Mouse (Mus musculus) thymus, postnatal 0 days (tissue): ENCODE measurements at regions not wholly inside any gene's neighbourhood (a gene's known extent, or its start where the extent isn't known, plus 50 kb on each side); places are given as distances from the start of the nearest gene placed in this dataset.
"Not testable (repeated sequence)": the region's sequence is repeated elsewhere in the genome, so short reads cannot be mapped to it uniquely, and the experiment has no call there.

Experiments
- DNase-seq: peaks from one replicate; pipeline ENCODE4 v3.0.0-alpha.2; 2015; ENCODE audit warnings: low spot score

DNA sequence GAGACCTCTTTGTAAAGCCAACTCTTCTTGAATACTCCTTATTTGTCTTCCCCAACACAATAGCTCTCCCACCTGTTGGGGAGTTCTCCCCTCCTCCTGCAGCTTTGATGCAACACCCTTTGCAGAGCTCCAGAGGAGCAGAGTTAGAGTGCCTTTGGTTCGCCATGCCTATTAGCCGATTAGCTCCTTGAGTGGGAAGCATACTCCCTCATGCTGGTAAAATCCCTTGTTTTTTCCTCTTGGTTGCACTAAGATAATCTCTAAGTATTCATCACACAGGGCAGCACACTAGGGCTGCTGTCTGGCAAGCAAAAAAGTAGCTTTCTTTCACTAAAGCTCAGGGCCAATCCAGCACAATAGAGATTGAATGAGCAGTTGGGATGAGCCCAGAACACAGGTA is 350.4 kb downstream of the Fut8 start:
- DNase-seq = no peak

DNA sequence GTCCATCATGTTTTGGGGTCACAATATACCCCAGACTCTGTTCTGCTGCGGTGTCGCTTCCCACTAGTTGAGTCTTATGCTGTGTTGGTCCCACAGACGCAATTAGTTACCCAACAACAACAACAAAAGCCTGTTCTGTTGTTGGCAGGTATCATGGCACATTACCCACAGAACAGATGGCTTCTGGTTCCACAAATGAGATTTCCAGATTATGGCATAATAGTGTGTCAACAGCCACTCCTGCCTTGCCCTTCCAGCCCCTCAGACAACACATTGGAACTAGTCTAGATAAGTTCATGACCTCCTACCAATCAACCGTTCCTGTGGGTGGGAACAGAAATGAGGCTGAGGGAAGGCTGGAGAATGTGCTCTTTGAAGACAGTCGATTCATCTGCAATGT is 351.5 kb downstream of the Fut8 start:
- no peak for DNase-seq

DNA sequence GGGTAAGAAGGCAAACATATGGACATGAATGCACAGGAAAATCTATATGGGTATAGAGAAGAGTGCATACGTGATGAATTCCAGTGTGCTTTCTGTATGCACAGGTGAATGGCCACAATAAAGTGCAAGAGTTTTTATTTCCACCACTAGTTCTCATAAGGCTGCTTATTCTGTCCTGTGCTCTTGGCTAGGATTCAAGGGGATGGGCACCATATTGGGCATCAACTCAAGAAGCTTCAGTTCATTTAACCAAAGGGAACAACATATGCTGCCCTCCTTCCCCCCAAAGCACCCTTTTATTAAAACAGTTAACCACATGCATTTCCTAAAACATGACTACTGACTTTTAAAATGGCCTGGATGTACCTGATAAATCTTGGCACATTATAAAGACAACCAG is 356.2 kb downstream of the Fut8 start:
- DNase-seq = no peak

DNA sequence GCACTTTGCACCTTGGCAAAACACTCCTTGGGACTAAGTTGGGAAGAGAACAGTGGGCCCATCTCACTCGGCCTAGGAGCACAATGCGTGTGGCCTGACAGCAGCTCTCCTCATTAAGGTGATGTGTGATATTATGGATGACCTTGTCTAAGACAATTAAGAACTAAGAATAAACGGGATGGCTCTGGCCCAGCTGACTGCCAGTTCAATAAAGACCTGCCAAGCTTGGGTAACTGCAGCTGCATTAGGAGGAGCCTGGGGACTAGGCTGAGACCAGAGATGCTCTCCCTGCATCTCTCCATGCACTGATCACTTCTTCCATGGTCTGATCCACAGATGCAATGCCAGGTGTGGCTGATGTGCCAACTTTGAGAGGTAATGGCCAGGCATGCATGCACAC is 356.7 kb downstream of the Fut8 start:
- no peak for DNase-seq

DNA sequence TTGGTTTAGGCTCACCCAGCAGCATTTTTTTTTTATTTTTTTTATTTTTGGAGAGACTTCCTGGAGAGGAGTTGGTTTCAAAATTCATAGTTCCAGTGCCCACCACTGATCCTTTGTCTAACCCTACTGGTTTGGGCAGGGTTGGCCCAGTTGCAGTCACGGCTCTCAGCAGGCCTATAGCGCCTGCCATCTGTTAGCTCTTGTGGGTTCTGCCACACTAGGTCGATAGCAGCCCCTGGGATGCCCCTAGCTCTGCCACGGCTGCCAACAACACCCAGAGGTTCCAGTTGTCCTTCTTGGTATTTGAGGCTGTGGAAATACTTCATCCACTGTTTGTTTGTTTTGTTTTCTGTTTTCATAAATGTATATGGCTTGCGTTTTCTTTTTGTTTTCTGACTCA is 357.9 kb downstream of the Fut8 start:
- no peak for DNase-seq

DNA sequence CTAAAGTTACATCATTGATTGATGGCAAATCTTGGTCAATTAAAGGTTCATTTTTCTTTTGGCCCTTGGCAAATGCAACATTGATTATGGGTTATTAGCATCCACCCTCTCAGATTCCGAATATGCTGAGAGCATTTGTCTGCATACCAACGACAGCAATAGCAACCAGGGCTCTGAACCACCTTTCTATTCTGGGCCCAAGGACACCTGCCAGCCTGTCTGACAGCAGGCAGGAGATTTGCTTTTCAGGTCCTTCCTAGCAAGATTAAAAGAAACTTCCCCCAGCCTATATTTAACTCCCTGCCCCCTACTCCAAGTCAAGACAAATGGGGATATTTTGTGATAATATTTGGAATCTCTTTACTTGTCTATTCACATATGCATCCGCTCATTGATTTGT is 358.8 kb downstream of the Fut8 start:
- DNase-seq = no peak

DNA sequence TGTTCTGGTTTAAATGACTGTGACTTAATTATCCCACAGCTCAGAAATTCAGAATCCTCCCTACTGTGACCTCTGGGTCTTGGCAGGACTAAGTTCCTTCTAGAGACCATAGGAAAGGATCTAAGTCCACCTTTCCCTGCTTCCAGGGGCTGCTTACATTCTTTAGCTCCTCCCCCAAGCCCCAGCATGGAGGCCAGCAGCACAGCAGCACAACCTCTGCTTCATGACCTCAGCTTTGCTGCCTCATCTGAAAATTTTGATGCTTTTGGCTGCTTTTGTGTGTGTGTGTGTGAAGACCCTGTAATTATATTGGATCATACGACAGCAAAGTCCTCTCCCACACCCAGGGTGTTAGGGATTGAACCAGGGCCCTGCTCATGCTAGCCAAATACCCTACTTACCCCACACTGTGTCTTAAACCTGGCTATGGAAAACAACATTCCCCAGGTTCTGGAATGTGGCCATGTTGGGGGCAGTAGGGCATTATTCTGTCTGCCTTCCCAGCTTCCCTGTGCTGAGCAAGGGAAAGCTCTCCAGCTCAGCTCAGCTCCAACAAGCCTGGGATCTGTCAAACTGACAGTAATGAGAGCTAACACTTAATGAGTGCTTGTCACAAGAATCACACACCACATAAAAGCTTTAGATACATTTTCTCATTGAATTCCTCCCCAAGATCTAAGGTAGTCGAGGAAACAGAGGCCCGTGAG is 359.9 kb downstream of the Fut8 start:
- no peak for DNase-seq

DNA sequence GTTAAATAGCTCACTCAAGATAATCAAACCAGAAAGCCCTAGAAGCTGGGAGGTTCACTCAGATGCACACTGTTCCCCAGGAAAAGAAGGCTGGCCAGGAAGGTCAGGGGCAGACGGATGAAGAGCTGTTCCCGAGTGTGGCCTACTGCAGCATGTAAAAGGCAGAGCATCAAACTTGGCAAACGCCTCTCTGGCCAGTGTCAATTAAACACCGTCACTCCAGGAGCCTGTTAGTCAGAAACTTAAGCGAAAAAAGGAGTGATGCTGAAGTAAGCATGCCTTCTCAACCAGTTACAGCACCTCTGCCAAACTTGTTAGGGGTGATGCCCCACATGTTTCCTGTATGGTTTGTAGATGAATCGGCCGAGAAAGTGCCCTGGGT is 360.4 kb downstream of the Fut8 start:
- DNase-seq = no peak

DNA sequence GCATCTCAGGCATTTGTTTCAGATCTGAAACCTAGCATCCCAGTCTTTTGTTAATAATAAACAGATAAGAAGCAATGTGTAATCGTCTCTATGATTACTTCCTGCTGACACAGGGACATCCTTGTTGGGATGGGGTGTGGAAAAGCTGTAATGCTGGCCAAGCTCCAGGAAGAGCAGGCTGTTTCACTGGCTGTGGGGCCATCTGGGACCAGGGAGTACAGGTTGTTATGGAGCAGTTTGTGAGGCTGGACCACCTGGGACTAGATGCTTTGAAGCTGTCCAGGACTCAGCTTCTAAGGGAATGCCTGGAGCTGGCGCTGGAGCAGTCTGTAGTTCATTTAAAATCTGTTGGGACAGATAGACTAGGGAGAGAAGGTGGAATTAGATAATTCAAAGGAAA is 361.5 kb downstream of the Fut8 start:
- DNase-seq = no peak

DNA sequence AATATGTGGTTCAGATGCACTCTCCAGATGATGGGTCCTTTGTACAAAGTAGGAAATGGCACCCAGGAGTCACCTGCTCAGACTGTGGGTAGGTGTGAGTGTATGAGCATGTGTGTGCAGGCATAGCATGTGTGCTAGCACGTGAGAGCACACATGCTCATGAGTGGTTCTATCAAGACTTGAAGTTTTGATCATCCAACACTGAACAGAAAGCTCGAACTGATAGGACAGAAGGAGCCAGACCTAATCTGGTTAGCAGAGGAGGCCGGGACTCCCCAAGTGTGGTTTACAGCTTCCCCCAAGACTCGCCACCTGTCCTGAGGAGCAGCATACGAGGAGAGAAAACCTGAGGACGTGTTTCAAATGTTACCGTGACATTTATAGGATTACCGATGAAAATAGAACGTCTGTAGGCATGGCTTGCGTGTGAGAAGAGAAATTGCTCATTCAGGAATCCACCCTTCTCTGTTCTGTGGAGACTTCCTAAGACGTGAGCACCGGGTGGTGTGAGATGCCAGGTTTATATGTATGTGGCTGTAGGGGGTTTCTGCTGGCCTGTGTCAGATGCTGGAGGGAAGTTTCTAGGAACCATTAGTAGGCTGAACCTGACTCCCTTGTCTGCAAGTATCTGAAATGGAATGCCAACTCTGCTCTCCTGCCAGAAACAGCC is 366.0 kb downstream of the Fut8 start:
- DNase-seq = no peak

DNA sequence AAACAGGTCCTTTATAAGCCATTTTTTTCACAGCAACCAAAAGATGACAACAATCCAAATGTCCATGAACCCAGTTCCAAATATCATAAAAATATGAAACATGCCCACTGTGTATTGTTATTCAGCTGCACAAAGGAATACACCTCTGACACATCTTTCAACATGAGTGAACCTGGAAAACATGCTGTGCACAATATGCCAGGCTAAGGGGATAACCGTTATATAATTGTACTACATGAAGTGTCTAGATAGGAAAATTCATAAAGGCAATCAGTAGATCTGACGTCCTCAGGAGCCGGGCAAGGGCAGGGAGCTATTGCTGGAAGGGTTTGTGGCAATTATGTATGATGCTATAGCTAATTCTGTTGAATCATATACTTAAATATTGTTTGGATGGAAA is 379.6 kb downstream of the Fut8 start:
- DNase-seq = no peak

DNA sequence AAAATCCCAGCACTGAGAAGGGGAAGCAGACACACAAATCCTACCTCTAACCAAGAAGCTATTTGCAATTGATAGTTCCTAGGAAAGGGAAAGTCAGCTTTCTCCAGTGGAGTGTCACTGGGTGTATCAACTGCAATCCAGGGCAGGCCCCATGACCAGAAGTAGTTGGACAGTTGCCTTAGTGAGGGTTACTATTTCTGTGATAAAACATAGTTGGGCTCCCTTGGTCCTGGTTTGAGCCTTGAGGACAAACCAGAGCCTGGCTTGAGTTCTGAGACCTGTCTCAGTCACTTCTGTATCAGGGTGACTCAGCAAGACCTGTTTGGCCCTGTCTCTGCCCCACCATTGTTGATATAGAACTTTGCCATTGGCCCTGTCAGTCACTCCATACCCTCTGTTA is 384.3 kb downstream of the Fut8 start:
- no peak for DNase-seq

DNA sequence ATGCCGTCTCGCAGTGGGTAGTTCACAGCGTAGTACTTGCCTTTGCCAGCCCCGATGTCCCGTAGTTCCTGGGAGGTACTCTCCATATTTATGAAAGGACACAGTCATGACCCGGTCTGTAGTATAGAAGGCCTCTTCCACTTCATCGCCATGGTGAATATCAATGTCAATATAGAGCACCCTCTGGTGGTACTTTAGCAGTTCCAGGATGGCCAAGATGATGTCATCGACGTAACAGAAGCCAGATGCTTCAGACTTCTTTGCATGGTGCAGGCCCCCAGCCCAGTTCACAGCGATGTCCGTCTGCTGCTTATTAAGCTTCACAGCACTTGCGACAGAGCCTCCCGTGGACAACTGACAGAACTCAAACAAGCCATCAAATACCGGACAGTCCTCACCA is 386.4 kb downstream of the Fut8 start:
- DNase-seq = not testable (repeated sequence)

DNA sequence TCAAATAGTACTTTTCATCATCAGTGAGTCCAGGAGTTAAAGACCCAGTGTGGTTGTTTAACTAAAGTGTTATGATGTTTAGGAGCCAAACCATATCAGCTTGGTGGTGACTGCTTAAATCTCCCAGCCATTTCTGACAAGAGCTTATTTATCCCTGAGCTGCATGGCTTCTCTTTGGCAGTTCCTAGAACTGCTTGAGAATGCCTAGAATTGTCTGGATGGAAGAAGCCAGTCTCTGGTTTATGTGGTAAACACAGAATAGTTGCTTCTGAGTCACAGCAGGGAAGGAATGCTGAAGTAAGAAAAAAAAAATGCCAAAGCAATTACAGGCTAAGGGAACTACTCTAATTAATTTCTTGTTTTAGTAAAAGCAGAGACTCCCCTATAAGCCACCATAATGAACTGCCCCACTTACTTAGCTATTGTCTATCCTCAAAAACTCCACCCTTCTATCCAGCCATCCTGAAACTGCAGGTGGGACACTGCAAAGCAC is 390.5 kb downstream of the Fut8 start:
- DNase-seq = no peak

DNA sequence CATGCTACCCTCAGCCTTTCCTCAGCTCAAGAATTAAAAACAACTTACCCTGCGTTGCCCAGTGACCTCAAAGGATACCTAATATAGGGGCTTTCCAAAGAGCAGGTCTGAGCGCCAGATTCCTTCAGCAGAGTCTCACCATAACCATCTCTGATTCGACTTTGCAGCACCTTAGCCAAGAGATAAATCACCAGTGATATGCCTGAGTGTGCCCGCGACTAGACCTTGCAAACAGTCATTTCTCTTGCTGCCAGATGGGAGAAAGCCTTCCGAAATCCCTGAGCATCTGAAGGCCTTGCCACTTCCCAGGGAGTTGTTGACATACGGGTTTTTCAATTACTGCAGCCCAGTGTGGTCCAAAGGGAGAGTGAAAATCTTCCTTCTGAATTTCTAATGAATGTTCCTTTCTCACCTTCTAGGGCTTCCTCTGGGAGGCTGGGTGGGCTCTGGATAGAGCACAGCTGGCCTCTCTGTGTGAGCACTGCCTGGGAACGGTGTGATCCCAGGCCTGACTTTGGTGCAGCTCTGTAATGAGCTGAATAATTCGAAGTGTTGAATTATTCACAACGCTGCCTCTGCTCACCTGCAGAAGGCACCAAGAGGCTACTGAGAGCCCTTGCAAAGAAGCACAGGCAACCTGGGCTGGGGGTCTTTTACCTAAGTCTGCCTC is 396.2 kb downstream of the Fut8 start:
- DNase-seq = no peak

DNA sequence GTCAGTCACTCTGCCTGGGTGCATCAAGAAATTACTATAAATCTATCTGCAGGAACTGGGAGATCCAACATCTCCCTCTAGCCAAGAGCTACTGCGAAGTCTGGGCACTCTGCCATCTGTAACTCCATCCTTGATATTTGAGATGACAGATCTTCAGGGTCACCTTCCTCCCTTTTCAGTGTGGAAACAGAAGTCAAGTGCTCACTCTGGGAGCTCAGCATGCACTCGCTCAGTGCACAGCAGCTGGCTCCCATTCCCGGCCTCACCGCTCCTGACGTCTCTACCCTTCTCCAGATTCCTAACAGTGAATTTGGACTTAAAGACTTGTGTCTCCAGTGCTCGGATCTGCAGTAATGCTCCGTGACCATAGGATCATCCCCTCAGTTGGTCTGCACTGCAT is 400.3 kb downstream of the Fut8 start:
- no peak for DNase-seq

DNA sequence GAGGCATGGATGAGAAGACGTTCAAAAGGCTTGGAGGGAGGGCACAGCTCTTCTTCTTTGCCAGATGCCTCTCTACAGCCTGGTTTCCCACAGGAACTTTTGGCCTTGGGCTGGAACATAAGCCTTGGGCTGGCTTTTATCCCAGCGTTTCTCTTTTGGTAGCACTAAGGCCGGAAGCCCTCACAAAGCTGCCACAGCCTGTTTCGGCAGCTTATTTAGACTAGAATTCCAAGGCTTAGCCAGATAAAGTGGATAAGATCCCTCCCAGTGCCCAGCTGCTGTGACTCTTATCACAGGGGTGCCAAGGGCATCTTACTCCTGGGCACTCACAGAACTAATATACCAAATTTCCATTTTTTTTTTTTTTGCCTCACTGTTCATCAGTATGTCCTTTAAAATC is 404.4 kb downstream of the Fut8 start:
- DNase-seq = no peak

DNA sequence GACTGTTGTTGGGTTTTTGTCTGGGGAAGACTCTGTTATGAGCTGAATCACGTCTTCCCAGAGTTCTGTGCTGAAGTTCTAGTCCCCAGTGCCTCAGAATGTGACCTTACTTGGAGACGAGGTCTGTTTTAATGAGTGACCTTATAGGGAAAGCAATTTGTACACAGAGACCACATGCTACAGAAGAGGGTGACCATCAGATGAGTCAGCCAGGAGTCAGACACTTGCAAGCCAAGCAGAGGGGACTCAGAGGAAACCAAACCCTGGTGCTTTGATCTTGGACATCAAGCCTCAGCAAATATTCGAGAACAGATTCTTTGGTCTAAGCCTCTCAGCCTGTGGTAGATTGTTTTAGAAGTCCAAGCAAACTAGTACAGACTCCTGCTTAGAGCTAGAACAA is 409.9 kb downstream of the Fut8 start:
- no peak for DNase-seq

DNA sequence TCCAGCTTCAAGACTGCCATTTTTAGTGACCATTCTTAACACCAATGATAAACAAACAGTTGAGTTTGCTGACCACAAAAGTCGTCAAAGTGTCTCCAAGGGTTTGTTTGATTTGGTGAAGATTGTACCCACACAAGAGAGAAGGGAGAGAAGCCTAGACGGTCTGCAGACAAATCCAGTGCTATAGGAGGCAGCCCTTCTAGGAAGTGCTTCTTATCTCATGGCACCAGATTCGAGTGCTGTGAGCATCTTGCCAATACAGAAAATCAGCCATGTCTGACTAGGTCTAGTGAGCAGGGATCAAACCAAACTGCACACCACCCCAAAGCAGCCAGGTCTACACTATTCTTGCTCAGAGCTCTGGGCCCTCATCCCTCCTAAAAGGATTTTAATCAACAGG is 416.4 kb downstream of the Fut8 start:
- no peak for DNase-seq

DNA sequence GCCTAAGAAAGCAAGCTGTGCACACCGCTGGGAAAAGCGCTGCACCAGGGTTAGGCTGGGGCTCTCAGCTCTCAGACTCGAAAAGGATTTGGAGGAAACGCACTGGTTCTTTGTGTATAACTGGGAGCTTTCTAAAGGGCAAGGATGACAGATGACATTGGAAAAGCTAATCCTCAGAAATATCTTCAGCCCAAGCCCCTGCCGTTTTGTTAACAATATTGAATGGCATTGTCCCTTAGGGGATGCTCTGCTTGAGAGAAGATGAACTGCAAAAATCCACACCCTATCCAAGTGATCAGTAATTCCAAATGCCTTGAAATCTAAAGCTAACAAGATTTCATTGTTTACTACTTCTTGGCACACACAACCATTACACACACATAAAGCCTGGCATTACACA is 419.1 kb downstream of the Fut8 start:
- DNase-seq = no peak

DNA sequence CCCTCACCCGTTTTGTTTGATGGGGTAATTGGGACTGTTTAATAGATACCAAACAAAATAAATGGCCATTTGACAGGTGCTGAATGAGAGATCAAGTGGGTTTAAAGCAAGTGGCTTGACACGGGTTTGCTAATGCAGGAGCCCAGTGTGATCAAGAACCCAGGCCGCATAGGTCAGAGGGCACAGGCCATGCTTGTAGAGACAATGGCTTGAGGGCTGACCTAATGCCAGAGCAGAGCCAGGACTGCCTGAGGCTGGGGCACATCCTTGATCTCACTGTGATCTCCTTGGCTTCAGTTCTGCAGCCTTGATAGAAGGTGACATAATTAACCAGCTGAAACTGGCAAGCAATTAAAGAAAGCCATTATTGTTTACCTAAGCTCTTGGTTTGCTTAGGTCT is 420.0 kb downstream of the Fut8 start:
- no peak for DNase-seq

DNA sequence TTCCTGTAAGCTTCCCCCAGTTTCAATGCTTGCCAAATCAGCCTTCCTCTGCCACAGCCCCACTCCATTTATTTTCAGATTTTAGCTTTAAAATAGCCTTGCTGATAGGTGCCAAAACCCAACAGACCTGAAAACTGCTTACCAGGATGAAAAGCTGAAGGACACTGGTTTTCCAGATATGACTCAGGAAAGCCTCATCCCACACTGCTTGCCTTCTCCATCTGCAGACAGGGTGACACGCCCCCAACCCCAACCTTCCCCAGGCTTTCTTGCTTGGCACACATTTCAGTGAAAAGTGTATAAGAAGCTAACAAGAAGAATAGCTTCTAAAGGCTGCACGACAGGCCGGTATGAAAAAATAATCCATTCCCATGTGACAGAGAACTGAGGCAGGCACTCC is 425.3 kb downstream of the Fut8 start:
- DNase-seq = no peak
